Mouse (Mus musculus) limb, embryonic 12.5 days (tissue): ENCODE measurements around the gene Mical2. TPM values are rescaled to one million over a fixed set of nuclear protein-coding genes. Genes with fewer than 3 reads are reported as not detected.

Experiments used
- ATAC-seq: fragments of 200-750 bp; cut with Nextera tagmentation; 2 replicates; pipeline ENCODE4 v1.8.0; 2017; ENCODE audit warnings: low read depth, moderate TSS enrichment; ENCODE audit not compliant: insufficient number of reproducible peaks, insufficient read depth, low FRiP score, low TSS enrichment
- H3K27ac ChIP-seq: fragments of 300-500 bp; sonication (generic); 2 replicates; pipeline ENCODE4 v1.5.1; 2016; ENCODE audit warnings: mild to moderate bottlenecking, moderate library complexity
- H3K27me3 ChIP-seq: fragments of 300-500 bp; sonication (generic); 2 replicates; pipeline ENCODE4 v1.6.1; 2016; ENCODE audit warnings: mild to moderate bottlenecking, moderate library complexity
- H3K36me3 ChIP-seq: fragments of 300-500 bp; sonication (generic); 2 replicates; pipeline ENCODE4 v1.6.1; 2016; ENCODE audit warnings: mild to moderate bottlenecking, moderate library complexity
- H3K4me1 ChIP-seq: fragments of 300-500 bp; sonication (generic); replicated peaks from 2 replicates; pipeline ENCODE4 v1.6.1; 2016
- H3K4me2 ChIP-seq: fragments of 300-500 bp; sonication (generic); 2 replicates; pipeline ENCODE4 v1.6.1; 2016; ENCODE audit warnings: mild to moderate bottlenecking, moderate library complexity
- H3K4me3 ChIP-seq: fragments of 300-500 bp; sonication (generic); replicated peaks from 2 replicates; pipeline ENCODE4 v1.5.1; 2016; ENCODE audit warnings: mild to moderate bottlenecking
- H3K9ac ChIP-seq: fragments of 300-500 bp; sonication (generic); replicated peaks from 2 replicates; pipeline ENCODE4 v1.6.1; 2016; ENCODE audit warnings: mild to moderate bottlenecking, moderate library complexity
- H3K9me3 ChIP-seq: fragments of 300-500 bp; sonication (generic); 2 replicates; pipeline ENCODE4 v1.6.1; 2016; ENCODE audit warnings: mild to moderate bottlenecking, moderate library complexity
- WGBS: fragments of 180-500 bp; shearing (Covaris S2); methylation state at CpG from one replicate; pipeline ENCODE4 v1.1.7; 2016; 5-methylcytosine and 5-hydroxymethylcytosine counted together
- polyA plus RNA-seq: library from polyadenylated mRNA; unstranded; fragments of >200 nt; fragmentation: Nextera tagmentation; extraction: Ambion mirVana; gene quantifications from 2 replicates; pipeline ENCODE4 v1.2.1, GENCODE M21; 2016

Mical2 gene
- polyA plus RNA-seq, 1 experiment from 2014 or later = 2.4 TPM

- no peak overlapping the region for H3K4me3 ChIP-seq
- WGBS = 59% methylated on average over 5 of the region's 5 CpGs
These were observed 160.9 kb downstream of the Mical2 start for GRCm38 (mm10) chr7:112386521-112386920.

DNA sequence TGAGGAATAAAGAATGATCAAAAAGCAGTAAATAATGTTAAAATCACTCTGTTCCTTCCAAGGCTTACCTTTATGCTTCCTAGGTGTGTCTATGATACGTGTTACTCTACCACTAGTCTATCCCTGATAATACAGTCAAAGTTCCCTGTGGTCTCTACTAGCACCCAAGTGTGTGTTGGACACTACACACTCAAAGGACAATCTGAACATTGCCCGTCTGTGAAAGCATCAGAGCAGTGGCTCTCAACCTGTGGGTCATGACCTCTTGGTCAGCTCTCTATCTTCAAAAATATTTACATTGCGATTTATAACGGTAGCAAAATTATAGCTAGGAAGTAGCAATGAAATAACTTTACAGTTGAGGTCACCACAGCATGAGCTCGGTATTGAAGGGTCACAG is 162.2 kb downstream of the Mical2 start:
- Histone ChIP-seq H3K4me1 (peaks cover 47% of the 10 kb centered on the region), H3K9me3 (no peaks in the 10 kb centered on the region), H3K4me3 (no peak overlapping the region), H3K4me2 (no peak overlapping the region), H3K27ac (no peak overlapping the region), H3K36me3 (no peaks in the 10 kb centered on the region), H3K9ac (no peak overlapping the region), H3K27me3 (no peaks in the 10 kb centered on the region)
- no peak for ATAC-seq
- WGBS = 86% methylated on average over 5 of the region's 5 CpGs

More at GRCm38 (mm10) chr7:112386521-112386920, 160.9 kb downstream of the Mical2 start:
- Histone ChIP-seq H3K36me3 (no peaks in the 10 kb centered on the region), H3K27ac (no peak overlapping the region), H3K9ac (no peak overlapping the region), H3K9me3 (no peaks in the 10 kb centered on the region), H3K27me3 (no peaks in the 10 kb centered on the region), H3K4me2 (no peak overlapping the region), H3K4me1 (peaks cover 34% of the 10 kb centered on the region)
- ATAC-seq = no peak

DNA sequence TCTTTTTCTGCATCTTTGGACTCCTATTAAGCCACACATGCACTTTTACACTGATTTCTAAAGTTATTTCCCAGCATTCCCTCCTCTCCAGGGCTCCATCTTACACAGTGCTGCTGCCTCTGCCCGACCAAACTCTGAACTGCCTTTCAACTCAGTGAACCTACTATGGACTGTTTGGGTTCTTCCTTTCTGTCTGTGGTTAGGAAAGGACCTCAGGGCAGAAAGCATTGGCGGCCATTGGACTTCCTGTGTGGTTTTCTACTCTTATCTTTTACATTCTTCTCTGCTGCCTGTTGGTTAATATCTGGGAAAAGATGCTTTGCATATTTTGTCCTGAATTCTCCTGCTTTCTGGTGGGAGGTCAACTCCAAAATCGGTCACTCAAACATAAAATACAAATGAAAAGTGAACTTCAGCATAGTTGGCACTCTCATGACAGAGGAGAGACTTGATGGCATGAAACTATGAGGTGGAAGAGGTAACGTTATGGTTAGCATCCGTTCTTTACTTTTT is 162.8 kb downstream of the Mical2 start:
- H3K4me1 ChIP-seq = peaks cover 49% of the 10 kb centered on the region
- no peaks in the 10 kb centered on the region for H3K27me3 ChIP-seq
- WGBS = 84% methylated on average over 5 of the region's 5 CpGs
- no peaks in the 10 kb centered on the region for H3K9me3 ChIP-seq
- no peak for ATAC-seq
- H3K36me3 ChIP-seq = no peaks in the 10 kb centered on the region
- H3K4me3 ChIP-seq = no peak overlapping the region
- no peak overlapping the region for H3K4me2 ChIP-seq
- H3K9ac ChIP-seq = no peak overlapping the region
- no peak overlapping the region for H3K27ac ChIP-seq

GRCm38 (mm10) chr7:112389611-112390251 is 164.1 kb downstream of the Mical2 start:
- 27% methylated on average over 6 of the region's 6 CpGs for WGBS
- ATAC-seq = no peak
- Histone ChIP-seq H3K27me3 (no peaks in the 10 kb centered on the region), H3K27ac (peak overlapping the region; percentile 88), H3K9ac (no peak overlapping the region), H3K36me3 (no peaks in the 10 kb centered on the region), H3K4me2 (peak overlapping the region; percentile 42), H3K4me1 (peaks cover 54% of the 10 kb centered on the region), H3K4me3 (no peak overlapping the region), H3K9me3 (no peaks in the 10 kb centered on the region)

DNA sequence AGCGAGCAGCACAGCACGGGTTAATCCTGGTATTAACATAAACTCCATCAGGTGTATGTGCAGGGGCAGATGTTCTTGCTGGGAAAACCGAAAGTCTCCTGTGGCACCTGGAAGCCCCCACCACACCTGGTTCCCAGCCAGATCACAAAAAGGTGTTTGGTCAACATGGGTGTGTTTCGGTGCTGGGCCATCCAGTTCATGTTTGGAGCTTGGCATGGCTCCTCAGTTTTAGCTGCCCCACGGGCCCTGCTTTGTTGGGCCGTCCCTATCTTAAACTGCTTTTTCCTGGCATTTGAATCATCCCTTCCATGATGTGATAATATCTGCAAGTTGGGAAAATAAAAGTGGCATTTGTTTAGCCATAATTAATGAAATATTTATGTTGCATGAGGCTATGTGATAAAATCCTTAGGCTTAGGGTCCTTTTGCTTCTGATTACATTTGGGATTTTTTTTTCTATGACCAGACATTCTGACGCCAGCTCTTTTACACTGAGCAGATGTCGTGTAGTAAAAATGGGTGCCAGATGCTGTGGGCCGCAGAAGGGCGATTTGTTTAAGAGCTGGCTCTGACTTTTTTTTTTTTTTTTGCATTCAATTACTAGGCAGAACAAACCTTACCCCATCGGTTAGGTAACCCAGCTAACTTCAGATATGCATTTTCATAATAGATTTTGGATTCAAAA is 164.7 kb downstream of the Mical2 start:
- ATAC-seq = peak; percentile 67; the same call in 1 of the 2 replicates
- H3K27me3 ChIP-seq = no peaks in the 10 kb centered on the region
- no peaks in the 10 kb centered on the region for H3K9me3 ChIP-seq
- H3K4me3 ChIP-seq = no peak overlapping the region
- H3K27ac ChIP-seq = peak overlapping the region; percentile 88
- H3K9ac ChIP-seq = no peak overlapping the region
- H3K4me1 ChIP-seq = peaks cover 55% of the 10 kb centered on the region
- peak overlapping the region; percentile 42 for H3K4me2 ChIP-seq
- H3K36me3 ChIP-seq = no peaks in the 10 kb centered on the region
- WGBS = 5% methylated on average over 11 of the region's 11 CpGs

GRCm38 (mm10) chr7:112390937-112391605 is 165.4 kb downstream of the Mical2 start:
- peak overlapping the region; percentile 42 for H3K4me2 ChIP-seq
- peaks cover 61% of the 10 kb centered on the region for H3K4me1 ChIP-seq
- no peak overlapping the region for H3K4me3 ChIP-seq
- H3K27ac ChIP-seq = peak overlapping the region; percentile 88
- H3K27me3 ChIP-seq = no peaks in the 10 kb centered on the region
- no peaks in the 10 kb centered on the region for H3K36me3 ChIP-seq
- peak; percentile 61; the same call in 1 of the 2 replicates for ATAC-seq
- 18% methylated on average over 6 of the region's 6 CpGs for WGBS
- H3K9me3 ChIP-seq = no peaks in the 10 kb centered on the region
- no peak overlapping the region for H3K9ac ChIP-seq

GRCm38 (mm10) chr7:112397786-112398185 is 172.1 kb downstream of the Mical2 start:
- ATAC-seq = no peak
- Histone ChIP-seq H3K9me3 (no peaks in the 10 kb centered on the region), H3K27me3 (0 out of 2 replicates have a peak, but pooled peaks cover 5% of the 10 kb centered on the region), H3K36me3 (no peaks in the 10 kb centered on the region), H3K9ac (no peak overlapping the region), H3K4me2 (no peak overlapping the region), H3K4me3 (no peak overlapping the region), H3K4me1 (peaks cover 23% of the 10 kb centered on the region), H3K27ac (no peak overlapping the region)
- 93% methylated on average over 3 of the region's 3 CpGs for WGBS

- Histone ChIP-seq H3K4me1 (peaks cover 15% of the 10 kb centered on the region; the same call in 1 of the 2 replicates), H3K36me3 (no peaks in the 10 kb centered on the region), H3K4me2 (no peak overlapping the region), H3K27ac (no peak overlapping the region), H3K4me3 (no peak overlapping the region), H3K9ac (no peak overlapping the region), H3K27me3 (0 out of 2 replicates have a peak, but pooled peaks cover 5% of the 10 kb centered on the region), H3K9me3 (no peaks in the 10 kb centered on the region)
- ATAC-seq = no peak
- WGBS = 75% methylated on average over 7 of the region's 7 CpGs
These were observed 173.9 kb downstream of the Mical2 start for GRCm38 (mm10) chr7:112399425-112400170.

- 52% methylated on average over 6 of the region's 6 CpGs for WGBS
- Histone ChIP-seq H3K4me2 (no peak overlapping the region), H3K9ac (no peak overlapping the region), H3K9me3 (no peaks in the 10 kb centered on the region), H3K27me3 (0 out of 2 replicates have a peak, but pooled peaks cover 5% of the 10 kb centered on the region), H3K27ac (no peak overlapping the region), H3K4me3 (no peak overlapping the region), H3K36me3 (no peaks in the 10 kb centered on the region), H3K4me1 (peaks cover 18% of the 10 kb centered on the region)
- ATAC-seq = no peak
These were observed 174.5 kb downstream of the Mical2 start for GRCm38 (mm10) chr7:112400175-112400574.

GRCm38 (mm10) chr7:112405061-112405460 is 179.4 kb downstream of the Mical2 start:
- Histone ChIP-seq H3K4me3 (no peak overlapping the region), H3K9me3 (no peaks in the 10 kb centered on the region), H3K36me3 (no peaks in the 10 kb centered on the region), H3K4me1 (peaks cover 7% of the 10 kb centered on the region; the same call in 1 of the 2 replicates), H3K4me2 (no peak overlapping the region), H3K27me3 (no peaks in the 10 kb centered on the region), H3K9ac (no peak overlapping the region), H3K27ac (no peak overlapping the region)
- 44% methylated on average over 2 of the region's 2 CpGs for WGBS
- ATAC-seq = no peak
